Mouse (Mus musculus) CH12.LX (cell line): ENCODE results near the gene Upp2. TPM values are rescaled to one million over a fixed set of nuclear protein-coding genes. Genes with fewer than 3 reads are reported as not detected.

Experiments
- DNase-seq: peaks from one replicate; pipeline ENCODE4 v3.0.0-alpha.2; 2013; ENCODE audit errors: extremely low read depth
- H3K27ac ChIP-seq: 2 replicates; pipeline ENCODE4 v1.5.1; 2012; ENCODE audit warnings: low read depth, mild to moderate bottlenecking, control low read depth, moderate library complexity; ENCODE audit not compliant: insufficient read depth
- H3K27me3 ChIP-seq: replicated peaks from 2 replicates; pipeline ENCODE3; 2012; ENCODE audit warnings: inconsistent platforms
- H3K36me3 ChIP-seq, 2 experiments: replicated peaks in 1 of 2; 2 replicates each; pipeline versions ENCODE3 to v1.6.1; 2012; ENCODE audit warnings: inconsistent platforms in 1 of 2, low read length in 1 of 2, mild to moderate bottlenecking in 1 of 2, mixed read lengths in 1 of 2, moderate library complexity in 1 of 2; ENCODE audit not compliant: control insufficient read depth in 1 of 2, insufficient read depth in 1 of 2
- H3K4me1 ChIP-seq, 2 experiments: 2 replicates each; pipeline ENCODE4 v1.6.1; 2012; ENCODE audit warnings: inconsistent platforms in 1 of 2, moderate library complexity in 1 of 2; ENCODE audit not compliant: insufficient read depth in 2 of 2, control insufficient read depth in 1 of 2
- H3K4me2 ChIP-seq: 2 replicates; pipeline ENCODE4 v1.6.1; 2012; ENCODE audit warnings: low read depth, mild to moderate bottlenecking, control low read depth; ENCODE audit not compliant: poor library complexity, insufficient read depth, severe bottlenecking
- H3K4me3 ChIP-seq, 3 experiments: fragments of 150-350 bp in 1 of 3; sonication (generic) in 1 of 3; replicated peaks in 1 of 3; 2 replicates each; pipeline versions ENCODE3 to v1.5.1; 2011 to 2012; ENCODE audit warnings: low read depth in 2 of 3, low read length in 2 of 3, mild to moderate bottlenecking in 2 of 3, moderate library complexity in 2 of 3, control low read depth in 1 of 3, improper control_type of control experiment in 1 of 3, inconsistent platforms in 1 of 3, mixed read lengths in 1 of 3; ENCODE audit not compliant: poor library complexity in 1 of 3
- H3K79me2 ChIP-seq: replicated peaks from 2 replicates; pipeline ENCODE4 v1.6.1; 2012; ENCODE audit warnings: mild to moderate bottlenecking, moderate library complexity; ENCODE audit not compliant: control insufficient read depth, poor library complexity, insufficient read depth, severe bottlenecking; ENCODE audit errors: extremely low read depth
- H3K9ac ChIP-seq: 2 replicates; pipeline ENCODE4 v1.6.1; 2012; ENCODE audit warnings: low read depth, mild to moderate bottlenecking, control low read depth, moderate library complexity; ENCODE audit not compliant: insufficient read depth
- H3K9me3 ChIP-seq: replicated peaks from 2 replicates; pipeline ENCODE3; 2012; ENCODE audit warnings: low read length, inconsistent platforms, mixed read lengths
- BHLHE40 ChIP-seq: IDR thresholded peaks from 2 replicates; pipeline ENCODE4 v1.6.1; 2011; ENCODE audit warnings: mild to moderate bottlenecking, low read depth, low read length, improper control_type of control experiment
- EP300 ChIP-seq: IDR thresholded peaks from 2 replicates; pipeline ENCODE4 v1.6.1; 2011; ENCODE audit warnings: low read length, improper control_type of control experiment
- GABPA ChIP-seq: IDR thresholded peaks from 2 replicates; pipeline ENCODE4 v1.6.1; 2012; ENCODE audit warnings: low read depth, low read length, improper control_type of control experiment, inconsistent platforms; ENCODE audit not compliant: insufficient replicate concordance
- IRF4 ChIP-seq: IDR thresholded peaks from 2 replicates; pipeline ENCODE4 v1.6.1; 2014; ENCODE audit warnings: low read depth, mild to moderate bottlenecking, inconsistent platforms, low read length, improper control_type of control experiment
- JUN ChIP-seq: IDR thresholded peaks from 2 replicates; pipeline ENCODE4 v1.6.1; 2011; ENCODE audit warnings: low read depth, mild to moderate bottlenecking, low read length, improper control_type of control experiment, moderate library complexity; ENCODE audit not compliant: insufficient read depth
- MAFK ChIP-seq: IDR thresholded peaks from 2 replicates; pipeline ENCODE4 v1.6.1; 2011; ENCODE audit warnings: low read length, improper control_type of control experiment; ENCODE audit not compliant: insufficient replicate concordance
- MAZ ChIP-seq: IDR thresholded peaks from 2 replicates; pipeline ENCODE4 v1.6.1; 2012; ENCODE audit warnings: low read depth, mild to moderate bottlenecking, inconsistent platforms, low read length, improper control_type of control experiment, moderate library complexity
- MEF2A ChIP-seq: IDR thresholded peaks from 2 replicates; pipeline ENCODE4 v1.6.1; 2014; ENCODE audit warnings: low read depth, mild to moderate bottlenecking, inconsistent platforms, low read length, improper control_type of control experiment, borderline replicate concordance
- NELFE ChIP-seq: IDR thresholded peaks from 2 replicates; pipeline ENCODE4 v1.6.1; 2011; ENCODE audit warnings: low read depth, low read length, improper control_type of control experiment
- PAX5 ChIP-seq: IDR thresholded peaks from 2 replicates; pipeline ENCODE4 v1.6.1; 2012; ENCODE audit warnings: low read length, inconsistent platforms, mixed read lengths
- POLR2A ChIP-seq: IDR thresholded peaks from 2 replicates; pipeline ENCODE4 v1.6.1; 2011; ENCODE audit warnings: low read depth, mild to moderate bottlenecking, improper control_type of control experiment, low read length
- POLR2AphosphoS2 ChIP-seq: IDR thresholded peaks from 2 replicates; pipeline ENCODE4 v1.6.1; 2011; ENCODE audit warnings: low read depth, low read length, improper control_type of control experiment
- RAD21 ChIP-seq: IDR thresholded peaks from 2 replicates; pipeline ENCODE4 v1.6.1; 2011; ENCODE audit warnings: low read depth, mild to moderate bottlenecking, low read length, improper control_type of control experiment, moderate library complexity
- RCOR1 ChIP-seq: conservative IDR thresholded peaks from 2 replicates; pipeline ENCODE4 v1.6.1; 2012; ENCODE audit warnings: low read depth, mild to moderate bottlenecking, inconsistent platforms, low read length, improper control_type of control experiment
- UBTF ChIP-seq: IDR thresholded peaks from 2 replicates; pipeline ENCODE4 v1.6.1; 2012; ENCODE audit warnings: low read depth, mild to moderate bottlenecking, inconsistent platforms, low read length, improper control_type of control experiment, moderate library complexity
- USF2 ChIP-seq: conservative IDR thresholded peaks from 2 replicates; pipeline ENCODE4 v1.6.1; 2011; ENCODE audit warnings: low read depth, low read length, improper control_type of control experiment
- ZC3H11A ChIP-seq: IDR thresholded peaks from 2 replicates; pipeline ENCODE4 v1.6.1; 2012; ENCODE audit warnings: low read depth, mild to moderate bottlenecking, inconsistent platforms, low read length, improper control_type of control experiment
- dilution Hi-C: fragments of 300-500 bp; cut with MboI; formaldehyde crosslinking; loops from 2 replicates; pipeline ENCODE4 v1.14.3; 2020; ENCODE audit warnings: low sequenced_read_pairs; ENCODE audit not compliant: extremely low pct_unique_long_range_greater_than_20kb, extremely low pct_ligation_motif_present
- in situ Hi-C: fragments of 300-500 bp; cut with MboI; formaldehyde crosslinking; loops from 3 replicates; pipeline ENCODE4 v1.14.3; 2019; ENCODE audit warnings: low sequenced_read_pairs, low pct_ligation_motif_present, low pct_unique_long_range_greater_than_20kb, mixed read lengths
- polyA plus RNA-seq: library from polyadenylated mRNA; unstranded; fragments of >175 nt; gene quantifications from 2 replicates; pipeline ENCODE4 v1.2.1, GENCODE M21; 2012; ENCODE audit warnings: low read depth; ENCODE audit not compliant: insufficient read length
- total RNA-seq, 2 experiments: library from RNA; depleted of rRNA; stranded (reverse); fragments of 300-350 nt in 1 of 2; fragments of >200 nt in 1 of 2; gene quantifications; 2 replicates each; pipeline ENCODE4 v1.2.3; 2012 to 2014

The Upp2 gene
- total and polyA plus RNA-seq, 3 experiments = not detected

- no peaks in the 10 kb centered on the region for H3K4me1 ChIP-seq
- no peaks in the 10 kb centered on the region for H3K27me3 ChIP-seq
- no peak overlapping the region for H3K27ac ChIP-seq
- no peak for DNase-seq
- no peaks in the 10 kb centered on the region for H3K36me3 ChIP-seq
- in situ Hi-C loops = no loop called here
- peaks cover 73% of the 10 kb centered on the region for H3K9me3 ChIP-seq
- dilution Hi-C loops = no loop called here
- TF ChIP-seq BHLHE40 = no peak
- TF ChIP-seq USF2 = no peak
- no peak for TF ChIP-seq GABPA
- TF ChIP-seq MAZ = no peak
- TF ChIP-seq POLR2AphosphoS2 = no peak
- TF ChIP-seq JUN = no peak
- TF ChIP-seq POLR2A = no peak
- no peak overlapping the region for H3K4me3 ChIP-seq
- H3K4me2 ChIP-seq = no peak overlapping the region
- H3K79me2 ChIP-seq = no peaks in the 10 kb centered on the region
- H3K9ac ChIP-seq = no peak overlapping the region
These were observed 265.3 kb downstream of the Upp2 start for GRCm38 (mm10) chr2:58832253-58832980.

GRCm38 (mm10) chr2:58841021-58841420 is 273.9 kb downstream of the Upp2 start:
- in situ Hi-C loops = no loop called here
- dilution Hi-C loops = no loop called here
- DNase-seq = no peak

GRCm38 (mm10) chr2:58842443-58842842 is 275.3 kb downstream of the Upp2 start:
- Histone ChIP-seq H3K4me2 (no peak overlapping the region), H3K27me3 (no peaks in the 10 kb centered on the region), H3K4me3 (no peak overlapping the region), H3K27ac (no peak overlapping the region), H3K79me2 (no peaks in the 10 kb centered on the region), H3K9ac (no peak overlapping the region), H3K36me3 (no peaks in the 10 kb centered on the region), H3K4me1 (no peaks in the 10 kb centered on the region), H3K9me3 (peaks cover 67% of the 10 kb centered on the region)
- in situ Hi-C loops = no loop called here
- no peak for DNase-seq
- TF ChIP-seq EP300 = no peak
- no peak for TF ChIP-seq RAD21
- dilution Hi-C loops = no loop called here

More at GRCm38 (mm10) chr2:58841021-58841420, 273.9 kb downstream of the Upp2 start:
- H3K9ac ChIP-seq = no peak overlapping the region
- H3K27me3 ChIP-seq = no peaks in the 10 kb centered on the region
- H3K4me2 ChIP-seq = no peak overlapping the region
- H3K27ac ChIP-seq = no peak overlapping the region
- H3K4me1 ChIP-seq = no peaks in the 10 kb centered on the region
- TF ChIP-seq IRF4 = no peak
- no peak for TF ChIP-seq UBTF
- TF ChIP-seq PAX5 = no peak
- no peak for TF ChIP-seq MEF2A
- no peak for TF ChIP-seq MAFK
- no peak for TF ChIP-seq RCOR1
- no peak for TF ChIP-seq RAD21
- TF ChIP-seq NELFE = no peak
- no peak for TF ChIP-seq ZC3H11A
- H3K4me3 ChIP-seq = no peak overlapping the region
- no peaks in the 10 kb centered on the region for H3K36me3 ChIP-seq
- H3K9me3 ChIP-seq = peaks cover 69% of the 10 kb centered on the region
- no peaks in the 10 kb centered on the region for H3K79me2 ChIP-seq
